Mouse (Mus musculus) bone marrow macrophage, adult 2 months (primary cell): ENCODE measurements at regions not wholly inside any gene's neighbourhood (a gene's known extent, or its start where the extent isn't known, plus 50 kb on each side); places are given as distances from the start of the nearest gene placed in this dataset.

Experiments
- H3K27ac ChIP-seq: 2 replicates; pipeline ENCODE4 v1.5.1; 2012; ENCODE audit warnings: low read depth, low read length; ENCODE audit not compliant: insufficient read depth
- H3K4me1 ChIP-seq: 2 replicates; pipeline ENCODE4 v1.6.1; 2012; ENCODE audit warnings: low read length; ENCODE audit not compliant: control insufficient read depth, insufficient read depth
- H3K4me3 ChIP-seq: 2 replicates; pipeline ENCODE4 v1.5.1; 2012; ENCODE audit warnings: mild to moderate bottlenecking, low read length, moderate library complexity; ENCODE audit not compliant: insufficient read depth
- CTCF ChIP-seq: IDR thresholded peaks from 2 replicates; pipeline ENCODE4 v1.5.1; 2012; ENCODE audit warnings: low read depth, mild to moderate bottlenecking, low read length, moderate library complexity
- POLR2A ChIP-seq: IDR thresholded peaks from 2 replicates; pipeline ENCODE4 v1.6.1; 2012; ENCODE audit warnings: mild to moderate bottlenecking, low read depth, low read length, borderline replicate concordance

GRCm38 (mm10) chr15:59153416-59154250, 264.5 kb downstream of the Gm49356 start:
- Histone ChIP-seq H3K4me1 (peaks cover 10% of the 10 kb centered on the region), H3K27ac (no peak overlapping the region), H3K4me3 (no peak overlapping the region)
- TF ChIP-seq POLR2A (no peak), CTCF (no peak)

GRCm38 (mm10) chr15:59154407-59155288, 265.6 kb downstream of the Gm49356 start:
- TF ChIP-seq POLR2A (no peak), CTCF (no peak)
- H3K4me3 ChIP-seq: no peak overlapping the region
- H3K4me1 ChIP-seq: peaks cover 13% of the 10 kb centered on the region
- no peak overlapping the region for H3K27ac ChIP-seq

- Histone ChIP-seq H3K4me3 (no peak overlapping the region), H3K4me1 (peaks cover 13% of the 10 kb centered on the region), H3K27ac (no peak overlapping the region)
- TF ChIP-seq POLR2A (no peak), CTCF (no peak)
Measured at GRCm38 (mm10) chr15:59155289-59155623, 266.2 kb downstream of the Gm49356 start.

DNA sequence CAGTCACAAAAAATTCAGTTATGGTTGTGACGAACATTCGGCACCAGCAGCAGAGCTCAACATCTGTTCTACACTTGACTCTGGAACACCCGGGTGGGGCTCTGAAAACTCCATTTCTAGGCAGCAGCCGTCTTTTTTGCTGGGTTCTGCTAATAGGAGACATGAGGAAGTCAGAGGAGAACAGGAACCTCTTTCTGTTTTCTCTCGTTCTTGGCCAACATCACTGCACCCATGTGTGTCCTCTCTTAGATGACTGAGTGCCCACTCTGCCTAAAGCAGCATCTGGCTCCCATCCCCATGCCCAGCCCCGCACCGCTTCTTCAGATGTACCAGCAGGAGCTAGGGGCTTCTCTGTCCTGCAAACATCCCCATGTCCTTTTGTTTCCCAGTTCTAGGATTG, 267.2 kb downstream of the Gm49356 start:
- peaks cover 13% of the 10 kb centered on the region for H3K4me1 ChIP-seq
- TF ChIP-seq POLR2A (no peak), CTCF (no peak)
- no peak overlapping the region for H3K27ac ChIP-seq
- H3K4me3 ChIP-seq: no peak overlapping the region

- Histone ChIP-seq H3K4me1 (peaks cover 13% of the 10 kb centered on the region), H3K27ac (no peak overlapping the region), H3K4me3 (no peak overlapping the region)
- TF ChIP-seq CTCF: no peak
- no peak for TF ChIP-seq POLR2A
Measured at GRCm38 (mm10) chr15:59158760-59159159, 269.7 kb downstream of the Gm49356 start.

DNA sequence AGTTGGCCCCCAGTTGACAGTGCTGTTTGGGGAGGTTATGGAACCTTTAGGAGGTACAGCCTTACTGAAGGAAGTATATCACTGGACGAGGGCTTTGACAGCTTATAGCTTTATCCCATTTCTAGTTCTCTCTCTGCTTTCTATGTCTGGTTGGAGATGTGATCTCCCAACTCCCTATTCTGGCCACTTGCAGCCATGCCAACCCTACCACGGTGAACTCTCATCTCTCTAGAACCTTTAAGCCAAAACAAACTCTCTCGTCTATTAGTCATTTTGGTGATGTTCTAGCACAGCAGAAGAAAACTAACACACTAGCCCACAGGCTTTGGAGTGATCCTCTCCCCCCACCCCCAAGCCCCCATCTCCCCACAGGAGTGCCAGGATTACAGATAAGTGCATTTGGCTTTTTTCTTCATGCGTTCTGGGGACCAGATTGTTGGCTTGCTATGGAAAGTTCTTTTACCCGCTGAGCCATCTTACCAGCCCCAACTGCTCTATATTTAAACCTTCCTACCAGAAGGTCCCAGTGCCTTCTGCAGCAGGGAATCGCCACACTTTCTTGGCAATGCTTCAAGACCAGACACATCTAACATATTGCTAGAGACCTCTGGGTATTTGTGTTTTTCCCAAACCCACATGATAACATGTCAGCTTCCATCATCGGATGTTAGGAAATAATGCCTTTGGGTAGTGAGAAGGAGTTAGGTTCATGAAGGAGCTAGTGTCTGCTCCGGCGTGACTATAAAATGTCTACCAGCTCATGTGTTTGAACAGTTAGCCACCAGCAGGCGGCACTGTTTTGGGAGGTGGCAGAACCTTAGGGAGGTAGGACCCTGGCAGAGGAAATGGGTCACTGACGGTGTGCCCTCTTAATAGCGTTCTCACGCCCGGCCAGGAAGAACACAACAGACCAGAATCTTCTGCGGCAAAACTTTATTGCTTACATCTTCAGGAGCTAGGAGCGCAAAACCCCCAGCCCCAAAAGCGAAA, 272.1 kb downstream of the Gm49356 start:
- no peak overlapping the region for H3K27ac ChIP-seq
- no peak overlapping the region for H3K4me3 ChIP-seq
- peaks cover 6% of the 10 kb centered on the region for H3K4me1 ChIP-seq
- TF ChIP-seq POLR2A (no peak), CTCF (no peak)

DNA sequence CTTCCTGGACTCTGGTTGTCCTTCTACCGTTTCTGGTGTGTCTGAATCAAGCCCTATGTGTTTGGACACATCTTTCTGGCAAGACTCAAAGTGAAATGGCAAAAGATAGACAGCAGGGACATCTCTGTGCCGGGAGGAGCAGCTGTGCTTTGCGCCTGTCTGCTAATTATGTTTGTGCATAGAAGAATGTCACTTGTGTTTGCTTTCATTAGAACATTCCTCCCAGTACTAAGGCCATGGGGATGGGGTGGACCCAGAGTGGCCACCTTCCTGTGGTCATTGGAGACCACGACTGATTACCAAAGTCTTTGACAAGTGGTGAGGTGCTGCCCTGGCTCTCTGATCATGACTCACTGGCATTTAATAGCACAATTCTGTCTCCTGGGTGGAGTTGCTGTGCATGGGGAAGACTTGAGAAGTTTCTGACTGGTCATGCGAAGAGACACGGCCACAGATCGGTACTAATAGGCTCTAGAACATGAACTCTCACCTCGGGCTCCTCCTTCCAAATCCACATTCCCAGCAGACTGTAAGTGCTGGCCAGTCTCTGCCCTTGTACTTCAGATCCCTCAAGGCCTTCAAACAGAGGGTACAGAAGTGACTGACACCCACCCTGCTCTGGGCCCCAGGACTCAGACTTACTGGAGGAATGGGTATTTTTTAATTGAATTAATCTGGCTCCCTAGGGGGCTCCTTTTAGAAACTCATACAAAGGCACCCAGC, 279.0 kb downstream of the Gm49356 start:
- Histone ChIP-seq H3K4me1 (no peaks in the 10 kb centered on the region), H3K4me3 (no peak overlapping the region), H3K27ac (no peak overlapping the region)
- TF ChIP-seq POLR2A: no peak
- no peak for TF ChIP-seq CTCF

GRCm38 (mm10) chr15:59168660-59169170, 279.6 kb downstream of the Gm49356 start:
- Histone ChIP-seq H3K4me3 (no peak overlapping the region), H3K4me1 (no peaks in the 10 kb centered on the region), H3K27ac (no peak overlapping the region)
- no peak for TF ChIP-seq CTCF
- no peak for TF ChIP-seq POLR2A

DNA sequence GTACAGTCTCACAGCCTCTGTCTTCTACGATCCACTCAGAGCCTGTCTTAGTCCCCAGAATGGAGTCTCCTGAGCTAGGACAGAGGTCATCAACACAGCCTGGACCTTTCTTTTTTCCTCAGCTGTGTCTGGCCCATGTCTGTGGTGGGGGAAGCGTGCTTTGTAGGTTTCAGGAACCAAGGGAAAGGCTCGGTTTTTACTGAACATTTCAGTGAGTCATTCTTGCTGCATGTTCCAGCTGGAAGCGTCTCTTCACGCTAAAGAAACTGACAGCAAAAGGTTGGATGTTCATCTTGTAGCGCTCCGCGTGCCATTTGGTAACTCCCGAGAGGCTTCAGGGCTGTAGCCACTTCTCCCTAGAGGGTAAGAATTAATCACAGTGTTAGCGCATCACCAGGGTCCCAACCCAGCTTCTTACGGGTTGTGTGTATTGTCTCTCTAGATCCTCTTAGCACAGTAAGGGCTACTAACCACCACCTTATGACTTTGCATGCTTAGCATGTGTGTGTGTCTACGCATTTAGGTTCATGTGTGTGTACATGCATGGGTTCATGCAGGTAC, 280.2 kb downstream of the Gm49356 start:
- H3K4me3 ChIP-seq: no peak overlapping the region
- TF ChIP-seq CTCF (no peak), POLR2A (no peak)
- H3K27ac ChIP-seq: no peak overlapping the region
- no peaks in the 10 kb centered on the region for H3K4me1 ChIP-seq
